Mouse (Mus musculus): Measurements from ENCODE around the gene Slc16a13. TPM values are rescaled to one million over a fixed set of nuclear protein-coding genes. Genes with fewer than 3 reads are reported as not detected.

The Slc16a13 gene
- total and polyA plus RNA-seq, 2 experiments from 2014 or later = 4.5 to 5.5 TPM

- TF ChIP-seq EP300 (IDR thresholded peaks at IDR 0.05; ENCODE audit: low read depth) = no peak
- no peak for TF ChIP-seq CTCF (IDR thresholded peaks at IDR 0.05; ENCODE audit: low read depth)
- Histone ChIP-seq H3K4me3 (ENCODE audit: low read depth, low read length) (no peak overlapping the region), H3K4me1 (ENCODE audit: control insufficient read depth, insufficient read depth) (0 out of 2 replicates have a peak, but pooled peaks cover 7% of the 10 kb centered on the region), H3K27me3 (ENCODE audit: control insufficient read depth, insufficient read depth, low read length) (peaks cover 52% of the 10 kb centered on the region), H3K4me2 (ENCODE audit: low read depth, low read length) (no peak overlapping the region), H3K9ac (replicated peaks; ENCODE audit: low read depth, low read length) (no peak overlapping the region), H3K36me3 (replicated peaks; ENCODE audit: control insufficient read depth, insufficient read depth, low read length) (no peaks in the 10 kb centered on the region), H3K27ac (ENCODE audit: low read depth) (no peak overlapping the region), H3K9me3 (replicated peaks; ENCODE audit: control insufficient read depth, low read length) (no peaks in the 10 kb centered on the region)
- WGBS = 61% methylated on average over 6 of the region's 6 CpGs
- DNase-seq (ENCODE audit: low spot score) (no peak), ATAC-seq (ENCODE audit: insufficient read depth, low read depth) (no peak)
Measured at GRCm38 (mm10) chr11:70211972-70212371, 8.9 kb downstream of the Slc16a13 start.

GRCm38 (mm10) chr11:70210681-70211080, 10.2 kb downstream of the Slc16a13 start:
- 84% methylated on average over 2 of the region's 2 CpGs for WGBS
- TF ChIP-seq EP300 (IDR thresholded peaks at IDR 0.05; ENCODE audit: low read depth) = no peak
- TF ChIP-seq CTCF (IDR thresholded peaks at IDR 0.05; ENCODE audit: low read depth) = no peak
- Histone ChIP-seq H3K9me3 (replicated peaks; ENCODE audit: control insufficient read depth, low read length) (no peaks in the 10 kb centered on the region), H3K9ac (replicated peaks; ENCODE audit: low read depth, low read length) (no peak overlapping the region), H3K27me3 (ENCODE audit: control insufficient read depth, insufficient read depth, low read length) (peaks cover 42% of the 10 kb centered on the region), H3K4me3 (ENCODE audit: low read depth, low read length) (no peak overlapping the region), H3K36me3 (replicated peaks; ENCODE audit: control insufficient read depth, insufficient read depth, low read length) (no peaks in the 10 kb centered on the region), H3K4me2 (ENCODE audit: low read depth, low read length) (no peak overlapping the region), H3K27ac (ENCODE audit: low read depth) (no peak overlapping the region), H3K4me1 (ENCODE audit: control insufficient read depth, insufficient read depth) (0 out of 2 replicates have a peak, but pooled peaks cover 7% of the 10 kb centered on the region)
- DNase-seq (ENCODE audit: low spot score) = no peak
- ATAC-seq (ENCODE audit: insufficient read depth, low read depth) = no peak

- 54% methylated on average over 5 of the region's 5 CpGs for WGBS
- no peak for ATAC-seq (ENCODE audit: insufficient read depth, low read depth)
Measured at GRCm38 (mm10) chr11:70208778-70209388, 12.0 kb downstream of the Slc16a13 start.

GRCm38 (mm10) chr11:70207283-70207682, 13.6 kb downstream of the Slc16a13 start:
- no peaks in the 10 kb centered on the region for H3K4me1 ChIP-seq (ENCODE audit: control insufficient read depth, insufficient read depth)
- H3K4me2 ChIP-seq (ENCODE audit: low read depth, low read length) = no peak overlapping the region
- 53% methylated on average over 7 of the region's 7 CpGs for WGBS
- no peak overlapping the region for H3K9ac ChIP-seq (replicated peaks; ENCODE audit: low read depth, low read length)
- no peak overlapping the region for H3K4me3 ChIP-seq (ENCODE audit: low read depth, low read length)
- TF ChIP-seq EP300 (IDR thresholded peaks at IDR 0.05; ENCODE audit: low read depth) (no peak), CTCF (IDR thresholded peaks at IDR 0.05; ENCODE audit: low read depth) (no peak)
- ATAC-seq (ENCODE audit: insufficient read depth, low read depth) (0 out of 2 replicates have a peak, but pooled peaks have one; percentile 44), DNase-seq (ENCODE audit: low spot score) (no peak)
- H3K27me3 ChIP-seq (ENCODE audit: control insufficient read depth, insufficient read depth, low read length) = peaks cover 9% of the 10 kb centered on the region
- no peaks in the 10 kb centered on the region for H3K36me3 ChIP-seq (replicated peaks; ENCODE audit: control insufficient read depth, insufficient read depth, low read length)
- H3K9me3 ChIP-seq (replicated peaks; ENCODE audit: control insufficient read depth, low read length) = no peaks in the 10 kb centered on the region
- no peak overlapping the region for H3K27ac ChIP-seq (ENCODE audit: low read depth)

More at GRCm38 (mm10) chr11:70208778-70209388, 12.0 kb downstream of the Slc16a13 start:
- Histone ChIP-seq H3K9ac (replicated peaks; ENCODE audit: low read depth, low read length) (no peak overlapping the region), H3K27me3 (ENCODE audit: control insufficient read depth, insufficient read depth, low read length) (peaks cover 24% of the 10 kb centered on the region), H3K4me1 (ENCODE audit: control insufficient read depth, insufficient read depth) (0 out of 2 replicates have a peak, but pooled peaks cover 4% of the 10 kb centered on the region), H3K27ac (ENCODE audit: low read depth) (no peak overlapping the region), H3K9me3 (replicated peaks; ENCODE audit: control insufficient read depth, low read length) (no peaks in the 10 kb centered on the region), H3K4me2 (ENCODE audit: low read depth, low read length) (no peak overlapping the region), H3K36me3 (replicated peaks; ENCODE audit: control insufficient read depth, insufficient read depth, low read length) (no peaks in the 10 kb centered on the region), H3K4me3 (ENCODE audit: low read depth, low read length) (no peak overlapping the region)
- TF ChIP-seq CTCF (IDR thresholded peaks at IDR 0.05; ENCODE audit: low read depth) = no peak
- TF ChIP-seq EP300 (IDR thresholded peaks at IDR 0.05; ENCODE audit: low read depth) = no peak
- no peak for DNase-seq (ENCODE audit: low spot score)

DNA sequence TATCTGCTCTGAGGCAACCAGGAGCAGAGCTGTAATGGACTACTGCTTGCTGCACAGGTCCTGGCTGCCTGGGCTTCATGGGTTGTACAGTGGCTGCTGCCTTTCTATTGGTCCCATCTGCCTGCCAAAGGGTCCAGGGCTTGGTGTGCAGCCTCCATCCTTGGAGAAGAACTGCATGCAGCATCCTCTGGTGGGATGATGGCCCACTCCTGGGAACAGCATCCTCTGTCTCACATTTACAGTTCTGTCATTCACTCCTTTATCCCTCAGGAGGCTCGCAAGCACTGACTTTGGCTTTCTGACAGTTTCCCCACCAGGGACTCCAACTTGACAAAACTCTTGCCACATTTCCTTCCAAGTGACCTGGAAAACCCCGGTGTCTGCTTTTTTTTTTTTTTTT, 14.1 kb downstream of the Slc16a13 start:
- Histone ChIP-seq H3K4me2 (ENCODE audit: low read depth, low read length) (no peak overlapping the region), H3K36me3 (replicated peaks; ENCODE audit: control insufficient read depth, insufficient read depth, low read length) (no peaks in the 10 kb centered on the region), H3K27ac (ENCODE audit: low read depth) (no peak overlapping the region), H3K4me3 (ENCODE audit: low read depth, low read length) (no peak overlapping the region), H3K9ac (replicated peaks; ENCODE audit: low read depth, low read length) (no peak overlapping the region), H3K9me3 (replicated peaks; ENCODE audit: control insufficient read depth, low read length) (no peaks in the 10 kb centered on the region), H3K4me1 (ENCODE audit: control insufficient read depth, insufficient read depth) (no peaks in the 10 kb centered on the region), H3K27me3 (ENCODE audit: control insufficient read depth, insufficient read depth, low read length) (peaks cover 5% of the 10 kb centered on the region; the same call in 1 of the 2 replicates)
- DNase-seq (ENCODE audit: low spot score) (no peak), ATAC-seq (ENCODE audit: insufficient read depth, low read depth) (no peak)
- TF ChIP-seq EP300 (IDR thresholded peaks at IDR 0.05; ENCODE audit: low read depth) = no peak
- TF ChIP-seq CTCF (IDR thresholded peaks at IDR 0.05; ENCODE audit: low read depth) = no peak
- 60% methylated on average over 2 of the region's 2 CpGs for WGBS

DNA sequence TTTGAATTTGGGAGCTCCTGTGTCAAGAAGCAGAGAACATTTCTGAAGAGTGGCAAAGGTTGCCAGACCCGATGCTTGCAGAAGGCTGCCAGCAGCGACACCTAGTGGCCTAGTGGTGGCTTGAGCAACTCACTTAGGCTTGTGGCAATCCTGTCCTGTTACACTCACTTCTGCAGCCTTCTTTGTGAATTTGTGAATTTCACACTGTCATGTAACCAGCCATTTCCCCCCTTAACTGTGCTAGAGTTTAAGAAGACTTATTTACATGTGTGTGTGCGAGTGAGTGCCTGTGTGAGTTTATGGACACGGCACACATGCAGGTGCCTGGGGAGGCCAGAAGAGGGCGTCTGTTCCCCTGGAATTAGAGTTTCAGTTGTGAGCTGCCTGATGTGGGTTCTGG, 19.2 kb downstream of the Slc16a13 start:
- DNase-seq (ENCODE audit: low spot score) = peak; percentile 75
- ATAC-seq (ENCODE audit: insufficient read depth, low read depth) = peak; percentile 49; the same call in 1 of the 2 replicates
- Histone ChIP-seq H3K36me3 (replicated peaks; ENCODE audit: control insufficient read depth, insufficient read depth, low read length) (no peaks in the 10 kb centered on the region), H3K9me3 (replicated peaks; ENCODE audit: control insufficient read depth, low read length) (no peaks in the 10 kb centered on the region), H3K4me1 (ENCODE audit: control insufficient read depth, insufficient read depth) (no peaks in the 10 kb centered on the region), H3K4me2 (ENCODE audit: low read depth, low read length) (no peak overlapping the region), H3K9ac (replicated peaks; ENCODE audit: low read depth, low read length) (no peak overlapping the region), H3K27ac (ENCODE audit: low read depth) (no peak overlapping the region), H3K4me3 (ENCODE audit: low read depth, low read length) (no peak overlapping the region), H3K27me3 (ENCODE audit: control insufficient read depth, insufficient read depth, low read length) (peaks cover 8% of the 10 kb centered on the region; the same call in 1 of the 2 replicates)
- 34% methylated on average over 5 of the region's 5 CpGs for WGBS
- no peak for TF ChIP-seq EP300 (IDR thresholded peaks at IDR 0.05; ENCODE audit: low read depth)
- peak; percentile 82 for TF ChIP-seq CTCF (IDR thresholded peaks at IDR 0.05; ENCODE audit: low read depth)

Data from heart, postnatal 0 days (tissue).